Mouse (Mus musculus) spleen, adult 12 weeks (tissue): Measurements from ENCODE around the gene Eid1.

Experiments
- DNase-seq: peaks from one replicate; pipeline ENCODE4 v3.0.0; 2022; ENCODE audit warnings: low spot score

The Eid1 gene

DNA sequence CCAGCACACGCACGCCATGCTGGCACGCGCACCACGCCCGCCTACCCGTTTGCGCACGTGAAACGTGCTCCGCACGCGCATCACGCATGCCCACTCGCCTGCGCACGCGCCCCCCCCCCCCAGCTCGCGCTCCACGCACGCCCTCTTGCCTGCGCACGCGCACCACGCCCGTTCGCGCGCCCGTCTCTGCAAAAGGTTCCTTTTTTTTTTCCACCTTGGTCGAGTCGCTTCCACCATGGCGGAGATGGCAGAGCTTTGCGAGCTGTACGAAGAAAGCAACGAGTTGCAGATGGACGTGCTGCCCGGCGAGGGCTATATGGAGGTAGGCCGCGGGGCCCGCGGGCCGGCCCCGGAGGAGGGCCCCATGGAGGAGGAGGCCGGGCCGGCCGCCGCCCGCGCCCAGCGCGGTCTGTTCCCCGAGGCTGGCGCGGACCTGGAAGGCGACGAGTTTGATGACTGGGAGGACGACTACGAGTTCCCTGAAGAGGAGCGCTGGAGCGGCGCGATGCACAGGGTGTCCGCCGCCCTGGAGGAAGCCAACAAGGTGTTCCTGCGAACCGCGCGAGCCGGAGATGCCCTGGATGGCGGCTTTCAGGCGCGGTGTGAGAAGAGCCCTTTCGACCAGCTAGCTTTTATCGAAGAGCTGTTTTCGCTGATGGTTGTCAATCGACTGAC is at the start of gene Eid1:
Eid1 (plus strand) TSS at position 139 of the 675 bp plus-strand sequence.
- peak; percentile 62 for DNase-seq

DNA sequence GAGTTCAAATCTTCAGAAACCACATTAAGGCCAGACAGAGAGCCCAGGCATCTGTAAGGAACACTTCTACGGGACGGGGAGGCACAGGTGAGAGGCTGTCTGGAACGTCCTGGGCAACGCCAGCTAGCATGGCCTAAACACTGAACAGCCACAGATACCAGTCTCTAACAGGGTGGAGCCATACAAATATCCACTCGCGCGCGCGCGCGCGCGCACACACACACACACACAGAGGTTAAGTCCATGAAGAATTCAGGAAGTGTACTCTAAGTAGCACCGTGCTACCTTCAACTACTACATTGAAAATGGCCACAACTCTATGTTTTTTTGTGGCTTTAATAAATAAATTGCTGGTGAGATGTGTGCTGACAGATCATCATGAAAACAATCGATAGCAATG is 49.7 kb upstream of the Eid1 start:
- DNase-seq = peak; percentile 14

DNA sequence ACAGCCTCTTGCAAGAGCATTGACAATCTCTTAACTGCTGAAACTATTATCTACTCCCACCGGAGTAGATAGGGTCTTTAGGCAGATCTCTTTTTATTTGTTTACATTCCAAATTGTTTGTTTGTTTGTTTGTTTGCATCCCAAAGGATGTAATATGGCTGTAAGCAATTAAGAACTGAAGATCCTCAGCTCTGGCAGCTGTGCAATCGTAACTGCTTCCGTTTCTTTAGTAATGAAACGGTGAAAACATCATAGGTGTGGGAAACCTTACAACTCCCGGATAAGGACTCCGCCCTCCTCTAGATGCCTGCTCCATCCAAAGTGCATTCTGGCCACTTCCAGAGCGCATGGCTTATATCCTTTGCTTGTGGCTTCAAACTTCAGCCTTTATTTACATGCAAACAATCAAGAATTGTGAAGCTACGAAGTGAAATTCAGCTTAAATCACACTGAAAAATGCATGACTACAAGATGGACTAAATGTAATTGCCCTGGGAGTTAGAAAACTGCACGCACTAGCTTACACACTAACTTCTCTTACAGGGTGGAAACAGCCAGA is 48.7 kb upstream of the Eid1 start:
- peak; percentile 1 for DNase-seq

DNA sequence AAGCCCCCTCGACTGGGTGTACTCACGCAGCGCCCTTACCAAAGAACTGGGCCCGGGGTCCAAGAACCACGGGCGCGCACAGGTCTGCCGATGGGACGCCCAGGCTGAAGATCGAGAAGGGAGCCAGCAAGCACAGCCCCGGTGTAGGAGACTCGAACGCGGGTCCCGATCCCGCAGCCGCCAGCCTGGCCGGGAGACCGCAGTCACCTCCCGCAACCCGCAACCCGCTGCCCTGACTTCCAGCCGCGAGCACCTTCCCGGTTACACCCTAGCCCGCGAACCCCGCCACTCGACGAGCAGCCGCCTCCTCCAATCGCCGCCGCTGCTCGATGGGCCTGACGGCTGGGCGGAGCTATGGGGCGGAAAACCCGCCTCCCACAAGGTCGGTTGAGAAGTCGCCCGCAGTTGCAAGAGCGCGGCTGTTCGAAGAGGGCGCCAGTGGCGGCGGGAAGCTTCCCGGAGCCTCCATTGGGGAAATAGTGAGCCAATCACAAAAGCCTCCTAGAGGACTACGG is 48.0 kb upstream of the Eid1 start, which contains the start of gene Cep152:
Cep152 (minus strand) TSS at position 277 of the 515 bp plus-strand sequence.
- peak; percentile 94 for DNase-seq

DNA sequence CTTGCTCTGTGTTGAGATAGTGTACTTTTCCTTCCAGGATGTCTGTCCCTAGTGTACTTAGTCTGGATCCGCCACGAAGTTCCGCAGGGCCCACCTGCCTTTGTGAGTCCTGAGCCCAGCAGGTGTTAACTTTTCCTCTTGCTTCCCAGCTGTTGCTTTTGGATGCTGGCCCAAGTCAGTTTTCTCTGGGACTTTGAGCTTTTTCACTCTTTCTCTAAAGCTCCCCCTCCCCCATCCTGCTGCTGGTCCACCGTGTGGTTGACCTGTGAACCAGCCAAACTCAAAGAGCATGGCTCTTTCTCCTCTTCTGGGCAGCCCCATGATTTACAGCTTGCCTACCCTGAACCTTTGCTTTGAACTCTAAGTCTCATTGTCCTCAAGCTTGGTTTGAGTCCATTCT is 46.4 kb upstream of the Eid1 start:
- no peak for DNase-seq

DNA sequence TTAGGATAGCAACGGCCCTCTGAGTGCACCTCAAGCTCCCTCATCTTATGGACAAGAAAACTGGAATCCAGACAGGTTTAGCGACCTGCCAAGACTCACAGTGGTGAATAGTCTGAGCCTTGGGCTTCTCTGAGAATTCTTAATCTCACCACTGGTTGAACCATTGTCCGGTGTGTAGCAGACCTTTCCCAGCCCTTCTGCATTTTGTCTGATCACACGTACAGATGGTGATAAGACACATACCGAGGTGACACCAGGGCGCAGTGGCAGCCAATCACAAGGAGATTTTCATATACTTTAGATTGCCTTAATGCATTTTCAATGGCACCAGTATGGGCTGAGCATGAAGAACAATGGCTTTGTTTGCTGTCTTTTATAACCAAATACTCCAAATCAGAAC is 44.4 kb upstream of the Eid1 start:
- no peak for DNase-seq

DNA sequence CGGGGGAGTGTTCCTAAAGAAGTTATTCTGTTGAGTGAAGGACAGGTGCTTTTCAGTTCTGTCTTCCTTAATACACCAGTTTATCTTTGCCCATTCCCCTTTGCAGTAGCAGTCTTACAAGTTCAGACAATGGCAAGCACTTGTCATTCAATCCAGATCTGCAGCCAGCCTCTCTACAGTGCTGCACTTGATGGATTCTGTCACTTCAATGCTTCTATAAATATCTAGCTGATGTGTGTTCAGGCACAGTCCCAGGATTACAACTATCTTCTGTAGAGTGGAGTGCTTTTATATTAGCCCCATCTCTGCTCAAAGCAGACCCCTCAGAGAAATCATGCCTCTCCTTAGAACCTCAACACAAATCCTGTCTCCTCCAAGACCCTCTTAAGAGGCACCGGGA is 42.9 kb upstream of the Eid1 start:
- DNase-seq = no peak

DNA sequence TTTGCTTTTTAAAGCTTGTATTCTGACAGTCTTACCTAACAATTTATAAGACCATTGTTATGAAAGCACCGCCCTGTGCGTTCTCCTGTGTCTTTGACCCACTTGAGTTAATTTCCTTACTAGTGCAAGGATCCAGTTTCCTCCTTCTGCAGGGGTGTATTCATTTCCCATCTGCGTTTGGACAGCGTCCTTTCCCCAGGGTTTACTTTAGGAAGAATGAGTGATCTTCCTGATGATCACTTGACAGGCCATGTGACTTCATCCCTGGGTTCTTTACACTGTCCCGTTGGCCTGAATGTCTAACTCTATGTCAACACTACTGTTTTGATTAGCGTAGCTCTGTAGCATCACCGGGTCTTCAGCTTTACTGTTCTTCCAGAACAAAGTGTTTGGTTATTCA is 35.6 kb upstream of the Eid1 start:
- no peak for DNase-seq

DNA sequence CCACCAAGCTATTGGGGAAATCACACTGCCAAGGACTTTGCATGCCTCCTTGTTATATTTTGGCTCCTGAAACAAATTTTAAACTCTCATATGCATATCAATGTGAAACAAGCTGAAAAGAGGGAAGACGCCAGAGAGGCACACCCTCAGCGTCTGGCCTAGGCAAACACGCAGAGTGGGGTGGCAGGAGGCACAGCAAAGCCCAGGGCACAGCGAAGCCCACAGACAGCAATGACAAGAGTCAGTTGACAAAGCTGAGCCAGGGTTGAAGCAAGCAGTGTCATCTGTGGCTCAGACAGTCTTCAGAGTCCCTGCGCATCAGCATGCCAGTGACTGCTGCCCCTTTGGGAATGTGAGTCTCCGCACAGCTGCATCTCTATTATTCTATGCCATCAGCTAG is 28.0 kb upstream of the Eid1 start:
- no peak for DNase-seq

DNA sequence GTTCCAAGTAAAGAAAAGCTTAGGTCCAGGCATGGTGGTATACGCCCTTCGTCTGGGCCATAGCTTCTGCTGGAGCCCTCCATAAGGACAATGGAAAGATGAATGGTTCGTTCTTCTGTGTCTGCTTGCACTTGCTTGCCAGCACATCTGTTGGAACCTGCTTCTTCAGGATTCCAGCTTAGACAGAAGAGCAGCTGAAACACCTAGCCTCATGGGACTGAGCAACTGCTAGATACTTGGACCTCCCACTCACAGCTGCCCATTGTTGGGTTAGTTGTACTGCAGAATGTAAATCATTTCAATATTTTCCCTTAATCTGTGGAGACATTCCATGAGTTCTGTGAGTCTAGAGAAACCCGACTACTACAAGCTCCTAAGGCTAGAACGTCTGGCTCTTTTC is 22.9 kb upstream of the Eid1 start:
- no peak for DNase-seq

DNA sequence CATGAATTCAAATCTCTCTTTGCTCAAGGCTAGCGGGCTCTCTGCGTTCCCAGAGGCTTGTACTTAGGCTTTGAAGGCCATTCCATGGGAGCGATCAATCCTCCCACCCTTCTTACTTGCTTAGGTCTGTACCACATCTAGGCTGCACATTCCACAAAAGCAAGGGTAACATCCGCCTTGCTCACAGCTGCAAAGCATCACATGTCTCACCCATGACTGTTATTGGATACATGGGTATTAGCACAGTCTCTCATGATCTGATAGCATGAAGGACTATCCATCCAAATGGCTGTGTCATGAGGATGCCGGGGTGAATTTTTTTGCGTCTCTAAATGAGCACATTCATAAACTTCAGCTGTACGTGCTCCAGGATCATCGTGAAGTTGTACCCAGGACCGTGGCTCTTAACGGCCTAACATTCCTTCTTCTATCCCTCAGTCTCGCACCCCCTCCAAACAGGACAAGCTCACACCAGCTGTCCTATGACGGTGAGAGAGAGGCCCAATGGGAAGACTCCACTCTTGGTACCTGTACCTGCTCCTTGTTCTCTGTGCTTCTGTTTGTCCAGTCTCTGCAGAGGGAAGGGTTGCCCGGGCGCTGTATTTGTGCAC is 22.0 kb upstream of the Eid1 start:
- no peak for DNase-seq

DNA sequence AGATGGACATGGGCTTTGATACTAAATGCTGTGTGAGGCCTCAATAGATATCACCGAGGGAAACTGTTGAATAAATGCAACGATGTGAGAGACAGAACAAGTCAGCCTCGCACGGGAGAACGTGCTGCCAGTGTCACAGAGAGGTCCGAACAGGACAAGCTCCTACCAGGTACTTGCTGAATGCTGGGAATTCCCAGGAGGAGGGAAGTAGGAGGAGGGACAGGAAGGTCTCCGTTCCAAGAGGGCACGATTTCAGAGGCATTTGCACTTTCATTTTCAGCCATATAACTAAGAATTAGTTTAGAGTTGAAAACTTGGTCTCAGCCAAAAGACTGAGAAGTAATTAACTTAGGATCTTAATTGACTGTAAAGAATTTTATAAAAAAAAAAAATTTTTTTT is 21.3 kb upstream of the Eid1 start:
- DNase-seq = no peak

DNA sequence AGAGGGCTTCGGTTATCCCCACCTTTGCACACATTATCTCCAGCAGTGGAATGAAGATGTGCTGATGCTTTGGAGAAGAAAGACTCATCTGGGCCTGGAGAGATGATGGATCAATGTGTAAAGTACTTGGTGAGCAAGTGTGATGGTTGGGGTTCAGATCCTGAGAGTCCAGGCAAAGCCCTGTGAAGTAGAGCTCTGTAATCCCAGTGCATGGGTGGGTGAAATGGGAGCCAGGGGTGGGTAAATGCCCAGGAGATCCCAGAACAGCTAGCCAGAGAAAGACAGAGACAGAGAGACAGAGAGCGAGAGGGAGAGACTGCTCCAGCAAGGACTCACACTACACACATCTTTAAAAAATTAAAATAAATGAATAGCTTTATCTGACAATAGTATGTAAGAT is 19.6 kb upstream of the Eid1 start:
- DNase-seq = no peak

DNA sequence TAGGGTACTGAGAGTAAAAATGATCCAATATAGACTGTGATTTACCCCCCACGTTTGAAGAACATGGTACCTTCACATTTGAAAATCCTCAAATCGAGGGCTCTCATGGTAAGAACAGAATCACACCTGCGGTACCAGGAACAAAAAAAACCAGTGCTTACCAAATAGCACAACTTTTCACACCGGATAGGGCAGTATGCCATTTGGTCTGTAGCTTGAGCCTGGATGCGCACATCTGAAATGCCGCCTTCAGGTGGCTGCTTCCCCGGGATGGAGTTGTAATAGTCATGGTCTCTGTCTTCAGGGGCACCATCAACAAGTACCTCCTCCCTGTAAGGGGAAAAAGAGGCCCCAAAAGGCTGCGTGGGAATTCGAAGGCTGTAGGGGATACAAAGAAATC is 17.5 kb upstream of the Eid1 start:
- DNase-seq = no peak

DNA sequence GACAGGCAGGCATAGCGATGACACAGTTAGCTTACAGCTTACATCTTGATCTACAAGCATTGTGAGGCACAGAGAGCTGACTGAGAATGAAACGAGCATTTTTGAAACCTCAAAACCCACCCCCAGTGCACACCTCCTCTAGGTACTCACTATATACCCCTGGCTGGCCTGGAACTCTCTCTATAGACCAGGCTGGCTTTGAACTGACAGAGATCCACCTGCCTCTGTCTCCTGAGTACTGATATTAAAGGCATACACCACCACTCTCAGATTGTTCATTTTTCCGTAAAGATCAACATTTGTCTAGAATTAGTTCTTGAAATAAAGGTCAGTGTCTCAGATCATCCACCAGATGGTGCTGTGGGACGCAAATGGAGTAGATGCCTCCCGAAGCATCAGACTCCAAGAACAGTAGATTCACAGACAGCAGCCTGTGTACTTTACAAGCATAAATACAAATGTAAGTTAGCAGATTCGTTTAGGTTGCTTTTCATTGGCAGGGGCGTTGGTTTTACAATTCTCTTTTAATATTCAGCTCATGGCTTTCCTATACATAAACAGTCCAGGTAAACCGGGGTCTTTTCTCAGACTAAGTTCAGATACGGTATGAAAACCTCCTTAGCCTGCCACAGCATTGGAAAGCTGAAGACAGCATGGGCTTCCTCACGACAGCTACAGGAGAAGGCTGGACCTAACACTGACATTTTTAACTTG is 12.9 kb upstream of the Eid1 start:
- peak; percentile 56 for DNase-seq

DNA sequence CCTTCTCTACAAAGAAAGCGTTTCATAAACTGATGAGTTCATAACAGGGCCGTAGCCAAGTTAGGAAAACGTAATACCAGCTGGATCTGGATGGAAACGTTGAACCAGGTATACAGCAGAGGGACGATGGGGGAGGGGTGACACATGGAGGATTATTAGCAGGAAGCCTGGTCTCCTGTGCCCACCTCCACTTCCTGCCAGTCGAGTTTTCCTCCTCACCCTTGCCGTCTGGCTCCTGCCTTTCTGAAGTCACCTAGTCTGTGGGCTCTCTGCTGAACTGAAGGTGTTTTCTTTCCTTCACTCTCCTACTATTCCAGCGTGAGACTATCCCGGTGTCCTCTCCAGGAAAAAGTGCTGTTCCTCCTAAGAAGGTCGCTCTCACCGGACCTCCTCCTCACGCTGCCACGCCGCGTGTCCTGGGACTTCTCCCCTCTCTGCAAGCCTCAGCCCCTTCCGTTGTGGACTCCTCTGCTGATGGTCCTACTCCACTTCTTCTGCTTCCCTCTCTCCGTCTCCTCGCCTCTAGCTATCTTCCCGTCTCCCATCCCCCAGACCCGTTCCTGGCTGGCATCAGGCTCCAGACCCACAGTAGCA is 12.3 kb upstream of the Eid1 start:
- DNase-seq = no peak

DNA sequence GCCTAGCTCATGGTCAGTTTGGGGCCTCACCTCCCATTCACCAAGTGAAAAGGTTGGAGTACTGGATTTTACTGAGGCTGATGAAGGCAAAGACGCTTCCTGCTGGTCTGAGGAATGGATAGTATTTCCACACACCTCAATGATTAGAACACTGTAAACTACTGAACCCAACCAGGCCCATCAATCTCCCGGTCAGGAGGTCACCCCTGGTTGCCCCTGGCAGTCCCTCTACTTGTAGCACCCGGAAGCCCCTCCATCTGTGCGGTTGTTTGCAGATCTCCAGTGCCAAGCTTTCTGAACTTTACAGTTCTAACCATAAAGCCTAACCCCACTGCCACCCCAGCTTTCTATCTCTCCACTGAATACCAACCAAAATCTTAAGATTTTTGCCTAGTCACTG is 11.7 kb upstream of the Eid1 start:
- DNase-seq = no peak

DNA sequence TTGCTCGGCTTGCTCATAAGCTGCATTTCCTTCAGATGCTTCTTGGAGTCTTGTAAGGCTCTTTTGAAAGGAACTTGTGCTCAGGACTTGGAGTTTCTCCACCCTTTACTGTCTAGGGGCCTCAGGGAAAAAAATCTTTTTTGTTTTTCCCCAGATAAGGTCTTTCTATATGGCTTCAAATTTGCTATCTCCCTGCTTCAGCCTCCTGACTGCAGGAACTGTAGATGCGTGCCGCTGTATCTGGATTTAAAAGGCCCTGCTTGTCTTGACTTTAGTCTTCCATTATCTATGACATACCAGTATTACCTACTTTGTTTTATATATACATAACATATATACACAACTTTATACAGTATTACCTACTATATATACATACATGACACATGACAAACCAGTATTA is 10.4 kb upstream of the Eid1 start:
- DNase-seq = no peak

DNA sequence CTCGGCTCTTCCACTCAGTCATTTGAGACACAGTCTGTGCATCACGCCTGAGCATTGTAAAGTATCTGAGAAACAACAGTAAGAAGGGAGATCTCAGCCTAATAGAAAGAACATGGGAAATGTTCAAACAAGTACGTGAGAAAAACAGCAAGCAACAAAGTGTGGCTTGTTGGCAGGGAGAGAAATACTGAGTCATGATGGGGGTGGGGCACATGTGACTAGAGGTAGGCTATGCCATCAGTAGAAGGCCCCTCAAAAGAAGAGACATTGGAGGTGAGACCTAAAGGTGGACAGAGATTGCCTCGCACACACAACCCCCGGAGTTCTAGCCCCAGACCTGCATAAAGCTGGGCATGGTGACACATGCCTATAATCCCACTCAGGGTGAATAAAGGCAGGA is 7.7 kb upstream of the Eid1 start:
- DNase-seq = no peak

DNA sequence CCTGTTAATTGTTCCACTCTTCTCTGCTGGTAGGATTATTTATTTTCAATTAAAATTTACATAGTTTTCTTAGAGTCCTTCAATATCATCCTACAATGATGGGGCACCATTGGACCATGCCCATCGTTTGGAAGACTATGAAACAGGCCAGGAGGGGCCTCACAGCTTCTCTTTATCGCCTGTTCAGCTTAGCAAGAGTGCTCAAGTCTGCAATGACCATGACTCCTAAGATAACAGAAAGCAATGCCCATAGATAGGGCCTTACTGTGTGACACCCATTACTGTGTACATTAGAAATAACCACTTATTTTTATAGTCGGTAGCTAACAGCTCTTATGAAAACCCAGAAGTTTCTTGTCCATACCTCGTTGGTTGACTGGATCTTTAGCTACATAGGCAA is 7.0 kb upstream of the Eid1 start:
- DNase-seq = no peak

DNA sequence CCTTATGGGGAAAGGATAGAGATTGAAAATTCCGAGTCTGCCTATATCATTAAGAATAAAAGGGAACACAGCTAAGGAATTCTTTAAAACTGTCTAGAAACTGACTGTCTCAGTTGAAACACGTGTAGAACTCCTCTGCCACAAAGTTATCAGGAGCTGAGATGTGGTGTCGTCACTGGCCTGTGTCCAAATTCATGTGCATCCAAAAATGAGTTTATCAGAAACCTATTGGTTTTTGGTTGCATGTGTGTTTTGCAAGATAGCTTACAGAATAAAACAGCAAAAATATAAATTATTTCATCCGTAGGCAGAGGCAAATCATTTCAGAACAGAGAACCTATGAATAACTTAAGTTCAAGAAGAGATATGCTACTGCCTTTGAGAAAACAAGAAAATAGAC is 6.2 kb upstream of the Eid1 start:
- no peak for DNase-seq

DNA sequence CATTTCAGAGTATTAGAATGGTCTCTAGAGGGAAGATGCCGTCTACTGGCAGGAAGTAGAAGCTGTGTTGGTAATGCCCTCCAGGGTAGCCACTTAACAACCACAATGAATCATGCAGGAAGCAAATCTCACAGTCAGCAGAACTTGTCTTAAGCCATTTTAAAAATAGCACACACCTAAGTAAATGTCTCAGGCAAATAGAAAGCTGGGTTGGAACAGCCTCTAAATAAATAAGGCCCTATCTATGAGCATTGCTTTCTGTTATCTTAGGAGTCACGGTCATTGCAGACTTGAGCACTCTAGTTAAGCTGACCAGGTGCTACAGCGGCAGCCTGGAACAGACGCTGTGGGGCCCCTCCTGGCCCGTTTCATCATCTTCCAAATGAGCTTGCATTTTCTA is 5.7 kb upstream of the Eid1 start:
- DNase-seq = no peak

DNA sequence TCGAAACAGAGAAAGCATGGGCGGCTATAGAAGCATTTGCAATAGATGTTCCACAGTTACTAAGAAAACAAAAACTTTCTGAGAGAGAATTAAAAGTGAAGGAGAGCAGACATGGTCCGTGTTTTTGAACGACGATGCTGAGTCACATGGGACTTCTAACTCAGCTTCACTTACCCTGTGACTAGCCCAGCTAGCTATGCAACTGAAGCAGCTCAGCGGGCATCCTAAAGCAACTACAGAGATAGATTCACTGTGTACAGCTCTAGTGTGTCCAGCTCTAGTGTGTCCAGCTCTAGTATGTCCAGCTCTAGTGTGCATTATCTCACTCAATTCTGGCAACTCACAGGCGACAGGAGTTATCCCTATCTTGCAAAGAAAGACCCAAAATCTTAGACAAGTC is 5.2 kb upstream of the Eid1 start:
- no peak for DNase-seq
